Mouse (Mus musculus): Measurements from ENCODE around the gene Ngrn. TPM values are rescaled to one million over a fixed set of nuclear protein-coding genes. Genes with fewer than 3 reads are reported as not detected.

The Ngrn gene
- 40.1 and 41.0 TPM in 2 replicates for polyA plus RNA-seq (2014; fragmentation: Nextera tagmentation; extraction: Ambion mirVana)

GRCm38 (mm10) chr7:80260625-80261371, at the start of gene Ngrn:
Ngrn (plus strand) TSS chr7:80261215.
- ATAC-seq (ENCODE audit: insufficient read depth) (peak; percentile 88), DNase-seq (peak; percentile 93)
- Histone ChIP-seq H3K27ac (ENCODE audit: low read depth) (peak within 1 kb of the TSS; percentile 78), H3K9ac (peak within 1 kb of the TSS; percentile 85), H3K9me3 (ENCODE audit: low read depth, low read length) (no peaks in the 10 kb centered on the region), H3K4me3 (ENCODE audit: low read depth, low read length) (peak within 1 kb of the TSS; percentile 76), H3K4me1 (ENCODE audit: insufficient read depth) (no peaks in the 10 kb centered on the region), H3K36me3 (ENCODE audit: insufficient read depth) (peaks cover 28% of the 10 kb centered on the region), H3K4me2 (peak within 1 kb of the TSS; percentile 77), H3K27me3 (ENCODE audit: insufficient read depth, low read length) (no peaks in the 10 kb centered on the region)
- 0 out of 2 replicates have a peak, but pooled peaks have one; percentile 23 for TF ChIP-seq CTCF (IDR thresholded peaks at IDR 0.05; ENCODE audit: low read depth)
- 25% methylated on average over 40 of the region's 40 CpGs for WGBS

- no peak for TF ChIP-seq CTCF (IDR thresholded peaks at IDR 0.05; ENCODE audit: low read depth)
- no peak overlapping the region for H3K9ac ChIP-seq
- H3K27ac ChIP-seq (ENCODE audit: low read depth): no peak overlapping the region
- peaks cover 34% of the 10 kb centered on the region for H3K36me3 ChIP-seq (ENCODE audit: insufficient read depth)
- DNase-seq (no peak), ATAC-seq (ENCODE audit: insufficient read depth) (no peak)
- H3K9me3 ChIP-seq (ENCODE audit: low read depth, low read length): no peaks in the 10 kb centered on the region
- no peaks in the 10 kb centered on the region for H3K27me3 ChIP-seq (ENCODE audit: insufficient read depth, low read length)
- H3K4me3 ChIP-seq (ENCODE audit: low read depth, low read length): no peak overlapping the region
- 88% methylated on average over 7 of the region's 7 CpGs for WGBS
- H3K4me2 ChIP-seq: no peak overlapping the region
- H3K4me1 ChIP-seq (ENCODE audit: insufficient read depth): peaks cover 12% of the 10 kb centered on the region
Observed at GRCm38 (mm10) chr7:80213604-80214003, 47.4 kb upstream of the Ngrn start.

- no peak overlapping the region for H3K4me3 ChIP-seq (ENCODE audit: low read depth, low read length)
- H3K27me3 ChIP-seq (ENCODE audit: insufficient read depth, low read length): no peaks in the 10 kb centered on the region
- DNase-seq: no peak
- H3K9me3 ChIP-seq (ENCODE audit: low read depth, low read length): no peaks in the 10 kb centered on the region
- WGBS: 84% methylated on average over 8 of the region's 8 CpGs
- TF ChIP-seq CTCF (IDR thresholded peaks at IDR 0.05; ENCODE audit: low read depth): no peak
- peaks cover 42% of the 10 kb centered on the region for H3K36me3 ChIP-seq (ENCODE audit: insufficient read depth)
- ATAC-seq (ENCODE audit: insufficient read depth): no peak
- no peak overlapping the region for H3K9ac ChIP-seq
- 0 out of 2 replicates have a peak, but pooled peaks cover 4% of the 10 kb centered on the region for H3K4me1 ChIP-seq (ENCODE audit: insufficient read depth)
- H3K4me2 ChIP-seq: no peak overlapping the region
- no peak overlapping the region for H3K27ac ChIP-seq (ENCODE audit: low read depth)
Observed at GRCm38 (mm10) chr7:80214459-80214858, 46.6 kb upstream of the Ngrn start.

- peaks cover 52% of the 10 kb centered on the region for H3K36me3 ChIP-seq (ENCODE audit: insufficient read depth)
Observed at GRCm38 (mm10) chr7:80215398-80215797, 45.6 kb upstream of the Ngrn start.

GRCm38 (mm10) chr7:80216566-80216965, 44.4 kb upstream of the Ngrn start:
- H3K4me1 ChIP-seq (ENCODE audit: insufficient read depth): no peaks in the 10 kb centered on the region
- 76% methylated on average over 8 of the region's 8 CpGs for WGBS
- peak; percentile 20; the same call in 1 of the 2 replicates for TF ChIP-seq CTCF (IDR thresholded peaks at IDR 0.05; ENCODE audit: low read depth)
- ATAC-seq (ENCODE audit: insufficient read depth): no peak
- no peak overlapping the region for H3K27ac ChIP-seq (ENCODE audit: low read depth)
- H3K4me2 ChIP-seq: no peak overlapping the region
- DNase-seq: no peak
- no peaks in the 10 kb centered on the region for H3K27me3 ChIP-seq (ENCODE audit: insufficient read depth, low read length)
- H3K9ac ChIP-seq: no peak overlapping the region
- no peak overlapping the region for H3K4me3 ChIP-seq (ENCODE audit: low read depth, low read length)
- H3K36me3 ChIP-seq (ENCODE audit: insufficient read depth): peaks cover 62% of the 10 kb centered on the region
- H3K9me3 ChIP-seq (ENCODE audit: low read depth, low read length): no peaks in the 10 kb centered on the region

More at GRCm38 (mm10) chr7:80215398-80215797, 45.6 kb upstream of the Ngrn start:
- Histone ChIP-seq H3K4me1 (ENCODE audit: insufficient read depth) (no peaks in the 10 kb centered on the region), H3K9ac (no peak overlapping the region; the same call in 1 of the 2 replicates), H3K27me3 (ENCODE audit: insufficient read depth, low read length) (no peaks in the 10 kb centered on the region), H3K4me2 (no peak overlapping the region), H3K27ac (ENCODE audit: low read depth) (no peak overlapping the region), H3K9me3 (ENCODE audit: low read depth, low read length) (no peaks in the 10 kb centered on the region), H3K4me3 (ENCODE audit: low read depth, low read length) (no peak overlapping the region)
- DNase-seq (peak; percentile 87), ATAC-seq (ENCODE audit: insufficient read depth) (peak; percentile 78)
- 14% methylated on average over 4 of the region's 4 CpGs for WGBS
- TF ChIP-seq CTCF (IDR thresholded peaks at IDR 0.05; ENCODE audit: low read depth): peak; percentile 93

- WGBS: 87% methylated on average over 9 of the region's 9 CpGs
- H3K9me3 ChIP-seq (ENCODE audit: low read depth, low read length): no peaks in the 10 kb centered on the region
Observed at GRCm38 (mm10) chr7:80218666-80219065, 42.3 kb upstream of the Ngrn start.

GRCm38 (mm10) chr7:80220237-80220797, 40.7 kb upstream of the Ngrn start:
- no peak overlapping the region for H3K9ac ChIP-seq
- no peak for ATAC-seq (ENCODE audit: insufficient read depth)

More at GRCm38 (mm10) chr7:80218666-80219065, 42.3 kb upstream of the Ngrn start:
- Histone ChIP-seq H3K4me3 (ENCODE audit: low read depth, low read length) (no peak overlapping the region), H3K27ac (ENCODE audit: low read depth) (no peak overlapping the region), H3K36me3 (ENCODE audit: insufficient read depth) (peaks cover 63% of the 10 kb centered on the region), H3K27me3 (ENCODE audit: insufficient read depth, low read length) (no peaks in the 10 kb centered on the region), H3K9ac (no peak overlapping the region), H3K4me1 (ENCODE audit: insufficient read depth) (no peaks in the 10 kb centered on the region), H3K4me2 (no peak overlapping the region)
- DNase-seq (no peak), ATAC-seq (ENCODE audit: insufficient read depth) (no peak)
- no peak for TF ChIP-seq CTCF (IDR thresholded peaks at IDR 0.05; ENCODE audit: low read depth)

More at GRCm38 (mm10) chr7:80220237-80220797, 40.7 kb upstream of the Ngrn start:
- no peak overlapping the region for H3K4me3 ChIP-seq (ENCODE audit: low read depth, low read length)
- peaks cover 74% of the 10 kb centered on the region for H3K36me3 ChIP-seq (ENCODE audit: insufficient read depth)
- no peak for DNase-seq
- no peaks in the 10 kb centered on the region for H3K27me3 ChIP-seq (ENCODE audit: insufficient read depth, low read length)
- H3K27ac ChIP-seq (ENCODE audit: low read depth): no peak overlapping the region
- H3K4me1 ChIP-seq (ENCODE audit: insufficient read depth): no peaks in the 10 kb centered on the region
- H3K4me2 ChIP-seq: no peak overlapping the region
- no peak for TF ChIP-seq CTCF (IDR thresholded peaks at IDR 0.05; ENCODE audit: low read depth)
- H3K9me3 ChIP-seq (ENCODE audit: low read depth, low read length): no peaks in the 10 kb centered on the region
- WGBS: 94% methylated on average over 9 of the region's 9 CpGs

Measured in lung, embryonic 14.5 days (tissue).